Mouse (Mus musculus) activated CD4-positive, CD25-positive, alpha-beta regulatory T cell, adult 4 months (primary cell): Measurements from ENCODE around the gene Mindy4b-ps. TPM values are rescaled to one million over a fixed set of nuclear protein-coding genes. Genes with fewer than 3 reads are reported as not detected.

ENCODE experiments used
- ATAC-seq: one replicate; pipeline ENCODE4 v1.8.0; 2017
- polyA plus RNA-seq, 2 experiments: library from polyadenylated mRNA; unstranded; fragments of 100-300 nt; shearing (Covaris generic); gene quantifications; one replicate each; pipeline ENCODE4 v1.2.1; 2017

Gene Mindy4b-ps
- polyA plus RNA-seq, 2 experiments from 2014 or later, result not detected

- no peak for ATAC-seq
Observed at GRCm38 (mm10) chr3:58784219-58785092, 37.7 kb downstream of the Mindy4b-ps start.

- ATAC-seq, result no peak
Observed at GRCm38 (mm10) chr3:58783602-58784218, 38.4 kb downstream of the Mindy4b-ps start.

GRCm38 (mm10) chr3:58756429-58756828 is 65.7 kb downstream of the Mindy4b-ps start:
- no peak for ATAC-seq

- ATAC-seq, result no peak
Observed at GRCm38 (mm10) chr3:58755769-58756168, 66.3 kb downstream of the Mindy4b-ps start.

GRCm38 (mm10) chr3:58754361-58754760 is 67.8 kb downstream of the Mindy4b-ps start:
- no peak for ATAC-seq

- ATAC-seq, result no peak
Observed at GRCm38 (mm10) chr3:58751818-58752620, 70.1 kb downstream of the Mindy4b-ps start.

GRCm38 (mm10) chr3:58748724-58749123 is 73.4 kb downstream of the Mindy4b-ps start:
- ATAC-seq, result no peak

GRCm38 (mm10) chr3:58747924-58748323 is 74.2 kb downstream of the Mindy4b-ps start:
- no peak for ATAC-seq

GRCm38 (mm10) chr3:58739536-58739935 is 82.6 kb downstream of the Mindy4b-ps start:
- ATAC-seq, result no peak

Other genes with a start within 250 kb of the Mindy4b-ps start
- gene Selenot, start 245.7 kb downstream of the Mindy4b-ps start, polyA plus RNA-seq, result 10 to 100 TPM; 27.9 to 54.8 TPM
- gene Erich6, start 185.1 kb downstream of the Mindy4b-ps start, polyA plus RNA-seq, result not detected
- 1 to 10 TPM in 1 of 2 experiments, under 1 TPM in 1; 0.99 to 1.6 TPM for gene Siah2, start 129.9 kb downstream of the Mindy4b-ps start, polyA plus RNA-seq
- gene Clrn1, start 63.0 kb upstream of the Mindy4b-ps start, polyA plus RNA-seq, result not detected
- under 1 TPM; 0.11 to 0.53 TPM for gene Med12l, start 183.5 kb upstream of the Mindy4b-ps start, polyA plus RNA-seq